Mouse (Mus musculus) MEL-GATA-1-ER (cell line): ENCODE measurements around the gene Lmx1b.
A peak's percentile ranks its signal among the peaks of the same experiment; 100 is the strongest.

Experiments
- DNase-seq: peaks from one replicate; pipeline ENCODE4 v3.0.0-alpha.2; 2012; ENCODE audit warnings: low read depth; ENCODE audit errors: extremely low read depth

Lmx1b gene

GRCm38 (mm10) chr2:33543429-33544202 lies 96.7 kb downstream of the Lmx1b start:
- DNase-seq, result no peak

GRCm38 (mm10) chr2:33542696-33543428 lies 97.4 kb downstream of the Lmx1b start:
- DNase-seq, result peak; percentile 11

GRCm38 (mm10) chr2:33525274-33526055 lies 114.8 kb downstream of the Lmx1b start:
- DNase-seq, result no peak

GRCm38 (mm10) chr2:33515856-33516255 lies 124.5 kb downstream of the Lmx1b start:
- DNase-seq, result no peak

- no peak for DNase-seq
These were observed 124.9 kb downstream of the Lmx1b start for GRCm38 (mm10) chr2:33515431-33515830.
